8 mouse cellular contexts compared by ENCODE assay signal in genomic region chr15:25364160-25364818, GRCm38 (mm10). TPM values are rescaled to one million over a fixed set of nuclear protein-coding genes. Genes with fewer than 3 reads are reported as not detected.
A peak's percentile ranks its signal among the peaks of the same experiment; 100 is the strongest.
DNase-seq lines count a peak whose midpoint lies in the region; ATAC-seq and TF ChIP-seq lines count a peak whose summit lies in the region.

No protein-coding gene starts in this region.

- TF ChIP-seq CTCF in lung, postnatal 0 days (IDR thresholded peaks at IDR 0.05) = no peak
- TF ChIP-seq CTCF in lung, adult 2 months (IDR thresholded peaks at IDR 0.05; ENCODE audit: insufficient read depth, low read length) = no peak
- no peak for TF ChIP-seq CTCF in olfactory bulb, adult 2 months (IDR thresholded peaks at IDR 0.05; ENCODE audit: insufficient read depth, low read depth, low read length)

- peak overlapping the region; percentile 41 for H3K4me3 ChIP-seq in lung, postnatal 0 days (ENCODE audit: low read depth, low read length)
- H3K4me3 ChIP-seq in lung, adult 2 months (replicated peaks; ENCODE audit: extremely low read depth, low read depth, low read length) = no peak overlapping the region
- 0 out of 2 replicates have a peak overlapping the region, but pooled peaks have one; percentile 4 for H3K4me3 ChIP-seq in embryonic facial prominence, embryonic 11.5 days (ENCODE audit: low read depth, low read length)
- H3K4me3 ChIP-seq in hindbrain, embryonic 11.5 days (ENCODE audit: low read depth, low read length) = peak overlapping the region; percentile 10; the same call in 1 of the 2 replicates
- peak overlapping the region; percentile 49 for H3K4me3 ChIP-seq in liver, embryonic 12.5 days
- H3K4me3 ChIP-seq in olfactory bulb, adult 2 months (ENCODE audit: insufficient read depth, low read depth, low read length) = peak overlapping the region; percentile 23

- H3K4me2 ChIP-seq in lung, postnatal 0 days (replicated peaks; ENCODE audit: low read depth, low read length) = peak overlapping the region; percentile 67
- peak overlapping the region; percentile 29 for H3K4me2 ChIP-seq in embryonic facial prominence, embryonic 11.5 days (ENCODE audit: low read depth, low read length)
- peak overlapping the region; percentile 44 for H3K4me2 ChIP-seq in hindbrain, embryonic 11.5 days (replicated peaks; ENCODE audit: low read depth, low read length)
- peak overlapping the region; percentile 63 for H3K4me2 ChIP-seq in liver, embryonic 12.5 days

- no peak overlapping the region for H3K27ac ChIP-seq in lung, postnatal 0 days (ENCODE audit: low read length)
- H3K27ac ChIP-seq in embryonic facial prominence, embryonic 11.5 days (replicated peaks; ENCODE audit: low read depth, low read length) = no peak overlapping the region; the same call in 1 of the 2 replicates
- H3K27ac ChIP-seq in hindbrain, embryonic 11.5 days (ENCODE audit: low read depth, low read length) = peak overlapping the region; percentile 64
- H3K27ac ChIP-seq in liver, embryonic 12.5 days = no peak overlapping the region
- H3K27ac ChIP-seq in olfactory bulb, adult 2 months (ENCODE audit: insufficient read depth, low read depth, low read length) = peak overlapping the region; percentile 70

- H3K36me3 ChIP-seq in lung, postnatal 0 days (ENCODE audit: insufficient read depth, low read length) = no peaks in the 10 kb centered on the region
- H3K36me3 ChIP-seq in embryonic facial prominence, embryonic 11.5 days (replicated peaks; ENCODE audit: control insufficient read depth, insufficient read depth, low read depth, low read length) = no peaks in the 10 kb centered on the region
- no peaks in the 10 kb centered on the region for H3K36me3 ChIP-seq in hindbrain, embryonic 11.5 days (ENCODE audit: control insufficient read depth, insufficient read depth, low read length)
- no peaks in the 10 kb centered on the region for H3K36me3 ChIP-seq in liver, embryonic 12.5 days

- no peaks in the 10 kb centered on the region for H3K9me3 ChIP-seq in lung, postnatal 0 days (ENCODE audit: low read length)
- H3K9me3 ChIP-seq in embryonic facial prominence, embryonic 11.5 days (replicated peaks; ENCODE audit: control insufficient read depth, low read length) = no peaks in the 10 kb centered on the region
- H3K9me3 ChIP-seq in hindbrain, embryonic 11.5 days (ENCODE audit: control insufficient read depth, low read length) = no peaks in the 10 kb centered on the region
- H3K9me3 ChIP-seq in liver, embryonic 12.5 days (replicated peaks) = no peaks in the 10 kb centered on the region

- DNase-seq in lung, postnatal 0 days (ENCODE audit: low spot score) = peak; percentile 27
- DNase-seq in lung, adult 2 months = no peak
- DNase-seq in embryonic facial prominence, embryonic 11.5 days (ENCODE audit: low spot score) = peak; percentile 48
- peak; percentile 65 for DNase-seq in hindbrain, embryonic 11.5 days (ENCODE audit: low spot score)
- no peak for DNase-seq in layer of hippocampus, postnatal 14 days (ENCODE audit: low spot score in 2 of 2)
- no peak for DNase-seq in frontal cortex, adult 2 months (ENCODE audit: extremely low spot score in 1 of 2, low spot score in 1 of 2)

- TF ChIP-seq EP300 in lung, postnatal 0 days (IDR thresholded peaks at IDR 0.05) = no peak

- no peaks in the 10 kb centered on the region for H3K4me1 ChIP-seq in lung, postnatal 0 days (ENCODE audit: insufficient read depth, low read depth, low read length)
- H3K4me1 ChIP-seq in lung, adult 2 months (ENCODE audit: control insufficient read depth, insufficient read depth, low read length) = no peaks in the 10 kb centered on the region
- peaks cover 2% of the 10 kb centered on the region; the same call in 1 of the 2 replicates for H3K4me1 ChIP-seq in embryonic facial prominence, embryonic 11.5 days (ENCODE audit: control insufficient read depth, insufficient read depth, low read length)
- H3K4me1 ChIP-seq in hindbrain, embryonic 11.5 days (replicated peaks; ENCODE audit: control insufficient read depth, insufficient read depth, low read length) = peaks cover 20% of the 10 kb centered on the region
- no peaks in the 10 kb centered on the region for H3K4me1 ChIP-seq in liver, embryonic 12.5 days
- peaks cover 18% of the 10 kb centered on the region for H3K4me1 ChIP-seq in olfactory bulb, adult 2 months (ENCODE audit: control insufficient read depth, insufficient read depth, low read length)

- peak overlapping the region; percentile 26 for H3K9ac ChIP-seq in lung, postnatal 0 days (replicated peaks; ENCODE audit: low read depth)
- peak overlapping the region; percentile 51 for H3K9ac ChIP-seq in embryonic facial prominence, embryonic 11.5 days (replicated peaks; ENCODE audit: low read length)
- peak overlapping the region; percentile 62 for H3K9ac ChIP-seq in hindbrain, embryonic 11.5 days (ENCODE audit: low read depth, low read length)
- H3K9ac ChIP-seq in liver, embryonic 12.5 days = peak overlapping the region; percentile 39

- no peaks in the 10 kb centered on the region for H3K27me3 ChIP-seq in lung, postnatal 0 days (replicated peaks; ENCODE audit: insufficient read depth, low read length)
- no peaks in the 10 kb centered on the region for H3K27me3 ChIP-seq in embryonic facial prominence, embryonic 11.5 days (ENCODE audit: control insufficient read depth, insufficient read depth, low read length)
- H3K27me3 ChIP-seq in hindbrain, embryonic 11.5 days (ENCODE audit: control insufficient read depth, insufficient read depth, low read length) = no peaks in the 10 kb centered on the region
- peaks cover 26% of the 10 kb centered on the region for H3K27me3 ChIP-seq in liver, embryonic 12.5 days (replicated peaks)

- 33% methylated on average over 54 of the region's 97 CpGs for WGBS in lung, postnatal 0 days
- WGBS in lung, adult 2 months = 49% methylated on average over 96 of the region's 97 CpGs
- 8% methylated on average over 66 of the region's 97 CpGs for WGBS in embryonic facial prominence, embryonic 11.5 days
- WGBS in hindbrain, embryonic 11.5 days = 14% methylated on average over 64 of the region's 97 CpGs
- WGBS in liver, embryonic 12.5 days (ENCODE audit: insufficient replicate concordance) = 7% methylated on average over 86 of the region's 97 CpGs
- 11% methylated on average over 97 of the region's 97 CpGs for WGBS in olfactory bulb, adult 2 months

- no peak for TF ChIP-seq POLR2A in lung, adult 2 months (IDR thresholded peaks at IDR 0.05; ENCODE audit: borderline replicate concordance, extremely low read depth, low read depth, low read length)
- TF ChIP-seq POLR2A in olfactory bulb, adult 2 months (IDR thresholded peaks at IDR 0.05; ENCODE audit: insufficient read depth, low read depth, low read length) = no peak

- ATAC-seq in lung, postnatal 0 days = peak; percentile 83
- peak; percentile 26; the same call in 1 of the 2 replicates for ATAC-seq in embryonic facial prominence, embryonic 11.5 days (replicated peaks; ENCODE audit: insufficient number of reproducible peaks, low FRiP score, low TSS enrichment, low read depth)
- peak; percentile 36 for ATAC-seq in hindbrain, embryonic 11.5 days (ENCODE audit: low FRiP score)
- 0 out of 2 replicates have a peak, but pooled peaks have one; percentile 15 for ATAC-seq in liver, embryonic 12.5 days

RNA-seq across cellular contexts. Expression of gene Basp1, which starts 49.3 kb away (rescaled TPM):
- 7.1 and 8.7 TPM in 2 replicates for polyA plus RNA-seq in lung, postnatal 0 days (2015; fragmentation: Nextera tagmentation; extraction: Ambion mirVana)
- 4.9 TPM in 2 replicates for polyA plus RNA-seq in lung, adult 2 months (2012; rRNA removed)
- 113 and 141 TPM in 2 replicates for polyA plus RNA-seq in embryonic facial prominence, embryonic 11.5 days (2014; fragmentation: Nextera tagmentation; extraction: Ambion mirVana)
- 130 and 214 TPM in 2 replicates for polyA plus RNA-seq in hindbrain, embryonic 11.5 days (2014; fragmentation: Nextera tagmentation; extraction: Ambion mirVana)
- 9.6 and 10.8 TPM in 2 replicates for polyA plus RNA-seq in liver, embryonic 12.5 days (2016; fragmentation: Nextera tagmentation; extraction: Ambion mirVana)
- 416 TPM in 1 of 2 replicates, not detected in the other for polyA plus RNA-seq in olfactory bulb, adult 2 months (2012; ENCODE audit: insufficient read depth, insufficient read length, low replicate concordance, missing spikeins)
- total RNA-seq in layer of hippocampus, postnatal 14 days (2021) = 1,000 to 10,000 TPM in 1 of 2 experiments, 100 to 1,000 TPM in 1; 941 to 1,006 TPM
- polyA plus RNA-seq in frontal cortex, adult 2 months (2012; rRNA removed) = 503 and 548 TPM in 2 replicates

Comparison
In these comparisons a context has a peak if more than half of its experiments do, and no peak if none do; other contexts are left out.
1. DNase-seq: peak in lung, postnatal 0 days (single experiment), embryonic facial prominence, embryonic 11.5 days (single experiment) and hindbrain, embryonic 11.5 days (single experiment); none in lung, adult 2 months (single experiment), layer of hippocampus, postnatal 14 days (0 of 2) and frontal cortex, adult 2 months (0 of 2).
2. ATAC-seq: peak in every context shown above with its lines; median percentile 83 in lung, postnatal 0 days; 36 in hindbrain, embryonic 11.5 days; 26 in embryonic facial prominence, embryonic 11.5 days; 15 in liver, embryonic 12.5 days.
3. H3K27ac ChIP-seq: peak in hindbrain, embryonic 11.5 days (single experiment) and olfactory bulb, adult 2 months (single experiment); none in lung, postnatal 0 days (single experiment), embryonic facial prominence, embryonic 11.5 days (single experiment) and liver, embryonic 12.5 days (single experiment).
4. Peak in every context shown above with its lines, with median percentiles within 50 percentile points of each other: H3K4me2 ChIP-seq and H3K9ac ChIP-seq.